Mouse (Mus musculus) embryonic facial prominence, embryonic 12.5 days (tissue): Measurements from ENCODE around the gene A930017K11Rik. TPM values are rescaled to one million over a fixed set of nuclear protein-coding genes. Genes with fewer than 3 reads are reported as not detected.

ENCODE experiments used
- ATAC-seq: fragments of 200-750 bp; cut with Nextera tagmentation; 2 replicates; pipeline ENCODE4 v1.8.0; 2017; ENCODE audit not compliant: insufficient number of reproducible peaks, insufficient read depth, low FRiP score, low TSS enrichment
- H3K27ac ChIP-seq: fragments of 300-500 bp; sonication (generic); 2 replicates; pipeline ENCODE4 v1.5.1; 2016; ENCODE audit warnings: mild to moderate bottlenecking
- H3K27me3 ChIP-seq: fragments of 300-500 bp; sonication (generic); 2 replicates; pipeline ENCODE4 v1.6.1; 2016; ENCODE audit warnings: mild to moderate bottlenecking, moderate library complexity
- H3K36me3 ChIP-seq: fragments of 300-500 bp; sonication (generic); 2 replicates; pipeline ENCODE4 v1.6.1; 2016; ENCODE audit warnings: mild to moderate bottlenecking
- H3K4me1 ChIP-seq: fragments of 300-500 bp; sonication (generic); 2 replicates; pipeline ENCODE4 v1.6.1; 2016
- H3K4me2 ChIP-seq: fragments of 300-500 bp; sonication (generic); replicated peaks from 2 replicates; pipeline ENCODE4 v1.6.1; 2016; ENCODE audit warnings: mild to moderate bottlenecking, moderate library complexity
- H3K4me3 ChIP-seq: fragments of 300-500 bp; sonication (generic); 2 replicates; pipeline ENCODE4 v1.5.1; 2016; ENCODE audit warnings: mild to moderate bottlenecking
- H3K9ac ChIP-seq: fragments of 300-500 bp; sonication (generic); 2 replicates; pipeline ENCODE4 v1.6.1; 2016; ENCODE audit warnings: mild to moderate bottlenecking, moderate library complexity
- H3K9me3 ChIP-seq: fragments of 300-500 bp; sonication (generic); 2 replicates; pipeline ENCODE4 v1.6.1; 2016; ENCODE audit warnings: mild to moderate bottlenecking, moderate library complexity
- WGBS: fragments of 180-500 bp; shearing (Covaris S2); methylation state at CpG from one replicate; pipeline ENCODE4 v1.1.7; 2016; 5-methylcytosine and 5-hydroxymethylcytosine counted together
- polyA plus RNA-seq: library from polyadenylated mRNA; unstranded; fragments of >200 nt; fragmentation: Nextera tagmentation; extraction: Ambion mirVana; gene quantifications from 2 replicates; pipeline ENCODE4 v1.2.1, GENCODE M21; 2016

A930017K11Rik gene
- polyA plus RNA-seq, 1 experiment from 2014 or later = 0.20 TPM

DNA sequence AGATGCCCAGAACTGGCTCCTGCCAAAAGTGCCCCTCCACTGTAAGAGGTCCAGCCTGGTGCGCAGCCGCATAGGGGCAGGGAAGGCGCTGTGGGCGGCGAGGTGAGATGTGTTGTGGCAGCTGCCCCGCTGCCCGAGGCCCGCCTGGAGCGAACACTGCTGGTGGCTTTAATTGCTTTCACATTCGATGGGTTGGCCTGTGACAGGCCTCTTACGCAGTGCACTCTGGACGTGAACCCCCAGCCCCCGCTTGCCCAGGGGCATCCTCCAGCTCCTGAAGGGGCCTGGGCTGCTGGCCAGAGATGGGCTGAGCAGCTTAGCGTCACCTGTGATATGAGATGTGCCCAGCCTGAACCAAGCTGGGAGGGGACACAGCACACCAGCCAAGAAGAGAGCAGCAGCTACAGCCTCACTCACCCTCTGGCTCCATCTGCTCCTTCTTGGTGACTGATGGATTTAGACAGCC is 5.3 kb upstream of the A930017K11Rik start:
- no peak overlapping the region for H3K9ac ChIP-seq
- H3K9me3 ChIP-seq = no peaks in the 10 kb centered on the region
- no peak overlapping the region for H3K4me2 ChIP-seq
- no peak overlapping the region for H3K4me3 ChIP-seq
- peaks cover 4% of the 10 kb centered on the region; the same call in 1 of the 2 replicates for H3K4me1 ChIP-seq
- peaks cover 43% of the 10 kb centered on the region for H3K36me3 ChIP-seq
- peaks cover 19% of the 10 kb centered on the region for H3K27me3 ChIP-seq
- no peak for ATAC-seq
- WGBS = 75% methylated on average over 14 of the region's 14 CpGs
- H3K27ac ChIP-seq = no peak overlapping the region

DNA sequence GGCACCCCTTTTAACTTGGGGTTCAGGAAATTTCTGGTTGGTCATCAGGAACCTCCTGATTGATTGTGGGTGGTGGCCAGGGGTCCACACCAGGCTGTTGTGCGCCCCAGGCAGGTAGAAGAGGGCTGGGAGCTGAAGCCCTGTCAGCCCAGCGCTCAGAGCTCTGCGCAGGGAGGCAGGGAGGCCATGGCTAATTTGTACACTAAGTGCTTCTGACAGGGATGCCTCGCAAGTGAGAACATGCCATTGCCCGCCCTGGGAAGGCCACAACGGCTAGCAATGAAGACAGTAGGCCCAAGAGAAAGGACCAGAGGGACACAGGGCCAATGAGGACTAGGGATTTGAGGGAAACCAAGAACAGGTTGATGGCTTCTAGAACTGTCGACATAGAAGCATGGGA is 4.3 kb upstream of the A930017K11Rik start:
- Histone ChIP-seq H3K4me1 (peaks cover 10% of the 10 kb centered on the region; the same call in 1 of the 2 replicates), H3K4me3 (no peak overlapping the region), H3K27me3 (peaks cover 29% of the 10 kb centered on the region), H3K9ac (no peak overlapping the region), H3K4me2 (no peak overlapping the region), H3K9me3 (no peaks in the 10 kb centered on the region), H3K36me3 (peaks cover 33% of the 10 kb centered on the region), H3K27ac (no peak overlapping the region)
- no peak for ATAC-seq
- WGBS = 72% methylated on average over 7 of the region's 7 CpGs

DNA sequence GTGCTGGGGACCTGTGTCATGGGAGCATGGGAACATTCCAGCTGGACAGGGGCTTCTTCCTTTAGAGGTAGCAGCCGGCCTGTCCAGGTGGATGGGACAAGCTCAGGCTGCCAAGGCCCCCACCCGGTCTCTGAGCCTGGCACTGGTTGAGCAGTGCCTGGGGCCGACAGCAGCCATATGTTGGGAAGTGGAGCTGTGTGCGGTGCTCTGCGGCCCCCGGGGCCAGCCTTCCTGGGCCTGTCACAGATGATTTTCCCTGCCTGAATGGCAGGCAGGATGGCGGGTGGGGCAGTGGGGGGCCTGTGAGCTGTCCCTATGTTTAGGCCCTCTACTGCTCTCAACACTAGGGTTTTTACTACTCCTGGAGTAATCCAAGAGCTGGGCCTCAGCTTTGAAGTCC is 3.8 kb upstream of the A930017K11Rik start:
- no peak for ATAC-seq
- H3K27me3 ChIP-seq = peaks cover 33% of the 10 kb centered on the region
- no peak overlapping the region for H3K4me3 ChIP-seq
- H3K9me3 ChIP-seq = no peaks in the 10 kb centered on the region
- peaks cover 14% of the 10 kb centered on the region; the same call in 1 of the 2 replicates for H3K4me1 ChIP-seq
- WGBS = 61% methylated on average over 7 of the region's 7 CpGs
- no peak overlapping the region for H3K4me2 ChIP-seq
- H3K9ac ChIP-seq = no peak overlapping the region
- H3K36me3 ChIP-seq = peaks cover 29% of the 10 kb centered on the region
- H3K27ac ChIP-seq = no peak overlapping the region

DNA sequence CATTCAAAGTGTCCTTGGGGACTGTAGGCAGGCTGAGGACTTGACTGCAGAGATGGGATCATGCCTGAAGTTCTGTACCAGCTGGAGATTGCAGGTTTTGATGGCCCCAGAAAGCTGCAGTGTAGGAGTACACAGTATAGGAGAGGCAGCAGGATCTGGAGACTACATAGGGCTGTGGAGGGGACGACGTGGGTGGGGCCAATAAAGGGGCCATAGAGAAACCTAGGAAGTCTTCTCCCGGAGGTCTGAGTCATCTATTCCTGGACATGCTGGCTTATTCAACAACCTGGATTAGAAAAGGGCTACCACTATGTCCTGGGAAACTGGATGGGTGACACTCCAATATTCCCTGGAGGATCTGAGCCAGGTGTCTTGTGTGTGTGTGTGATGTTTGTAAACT is 3.4 kb upstream of the A930017K11Rik start:
- H3K4me3 ChIP-seq = no peak overlapping the region
- H3K9ac ChIP-seq = no peak overlapping the region
- peaks cover 27% of the 10 kb centered on the region for H3K36me3 ChIP-seq
- no peak overlapping the region for H3K27ac ChIP-seq
- peaks cover 19% of the 10 kb centered on the region; the same call in 1 of the 2 replicates for H3K4me1 ChIP-seq
- H3K9me3 ChIP-seq = no peaks in the 10 kb centered on the region
- H3K4me2 ChIP-seq = no peak overlapping the region
- peaks cover 38% of the 10 kb centered on the region for H3K27me3 ChIP-seq
- ATAC-seq = no peak
- WGBS = 59% methylated on average over 3 of the region's 3 CpGs

DNA sequence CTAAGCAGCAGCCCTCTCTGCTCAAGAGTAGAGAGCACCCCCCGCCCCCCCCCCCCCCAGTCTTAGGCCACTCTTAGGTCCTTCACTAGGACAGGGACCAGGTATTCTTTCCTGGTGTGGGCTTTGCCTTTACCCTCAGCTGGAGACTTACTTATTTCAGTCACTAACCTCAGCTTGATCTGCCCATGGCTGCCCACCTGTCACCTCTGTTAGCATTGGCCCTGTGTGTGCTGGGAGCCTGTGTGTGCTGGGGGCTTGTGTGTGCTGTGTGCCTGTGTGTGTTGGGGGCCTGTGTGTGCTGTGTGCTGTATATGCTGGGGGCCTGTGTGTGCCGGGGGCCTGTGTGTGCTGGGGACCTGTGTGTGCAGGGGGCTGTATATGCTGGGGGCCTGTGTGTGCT is 2.3 kb upstream of the A930017K11Rik start:
- Histone ChIP-seq H3K9me3 (no peaks in the 10 kb centered on the region), H3K9ac (no peak overlapping the region), H3K27ac (no peak overlapping the region), H3K4me2 (no peak overlapping the region), H3K27me3 (peaks cover 49% of the 10 kb centered on the region), H3K36me3 (peaks cover 16% of the 10 kb centered on the region), H3K4me1 (peaks cover 19% of the 10 kb centered on the region; the same call in 1 of the 2 replicates), H3K4me3 (no peak overlapping the region)
- 92% methylated on average over 1 of the region's 2 CpGs for WGBS
- ATAC-seq = no peak

DNA sequence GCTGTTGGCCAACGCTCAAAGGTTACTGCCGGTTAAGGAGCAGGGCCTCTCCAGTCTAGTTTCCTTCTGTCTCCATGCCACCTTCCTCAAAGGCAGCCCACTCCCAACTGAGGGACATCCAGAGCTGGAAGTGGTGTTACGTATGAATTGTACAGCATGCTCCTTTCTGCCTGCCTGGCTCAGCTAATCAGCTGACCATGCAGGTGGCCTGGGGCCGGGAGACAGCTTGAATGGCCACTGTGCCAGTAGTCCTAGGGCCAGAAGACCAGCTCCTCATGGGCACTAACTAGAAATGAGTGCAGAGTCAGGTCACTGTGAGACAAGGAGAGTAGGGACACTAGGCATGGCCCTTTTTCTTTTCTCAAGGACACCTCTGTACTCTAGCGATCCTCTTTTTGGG is 796 bp upstream of the A930017K11Rik start:
- no peak overlapping the region for H3K4me3 ChIP-seq
- no peak for ATAC-seq
- 77% methylated on average over 5 of the region's 5 CpGs for WGBS
- H3K9me3 ChIP-seq = no peaks in the 10 kb centered on the region
- H3K27ac ChIP-seq = no peak overlapping the region
- peaks cover 7% of the 10 kb centered on the region; the same call in 1 of the 2 replicates for H3K36me3 ChIP-seq
- H3K27me3 ChIP-seq = peaks cover 50% of the 10 kb centered on the region
- H3K4me2 ChIP-seq = no peak overlapping the region
- H3K4me1 ChIP-seq = peaks cover 19% of the 10 kb centered on the region; the same call in 1 of the 2 replicates
- H3K9ac ChIP-seq = no peak overlapping the region

DNA sequence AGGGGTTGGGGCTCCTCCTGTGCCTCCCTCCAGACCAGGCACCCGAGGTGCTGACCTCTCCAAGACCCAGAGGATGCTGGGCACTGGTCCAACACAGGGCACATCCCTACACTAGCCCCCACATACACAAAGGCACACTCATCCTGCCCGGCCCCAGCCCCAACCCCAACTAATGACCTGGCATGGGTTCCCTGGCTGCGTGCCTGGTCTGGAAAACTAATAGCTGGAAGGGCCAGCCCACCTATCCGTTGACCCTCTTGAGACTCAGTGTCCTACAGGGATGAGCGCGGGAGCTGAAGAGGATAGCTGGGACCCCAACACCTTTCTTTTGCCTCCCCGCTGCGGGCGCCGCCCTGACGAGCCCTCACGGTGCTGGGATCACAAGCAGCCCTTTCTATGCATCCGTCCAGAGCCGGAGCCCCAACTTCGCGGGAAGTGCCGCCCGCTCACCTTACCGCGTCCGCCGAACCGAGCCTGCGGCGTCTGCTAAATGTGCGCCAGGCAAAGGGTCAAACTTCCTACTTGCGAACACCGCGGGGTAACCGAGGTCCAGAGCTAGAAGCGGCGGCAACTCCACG is 1.1 kb downstream of the A930017K11Rik start:
- peak overlapping the region; percentile 41; the same call in 1 of the 2 replicates for H3K9ac ChIP-seq
- under 1% methylated on average over 33 of the region's 33 CpGs for WGBS

DNA sequence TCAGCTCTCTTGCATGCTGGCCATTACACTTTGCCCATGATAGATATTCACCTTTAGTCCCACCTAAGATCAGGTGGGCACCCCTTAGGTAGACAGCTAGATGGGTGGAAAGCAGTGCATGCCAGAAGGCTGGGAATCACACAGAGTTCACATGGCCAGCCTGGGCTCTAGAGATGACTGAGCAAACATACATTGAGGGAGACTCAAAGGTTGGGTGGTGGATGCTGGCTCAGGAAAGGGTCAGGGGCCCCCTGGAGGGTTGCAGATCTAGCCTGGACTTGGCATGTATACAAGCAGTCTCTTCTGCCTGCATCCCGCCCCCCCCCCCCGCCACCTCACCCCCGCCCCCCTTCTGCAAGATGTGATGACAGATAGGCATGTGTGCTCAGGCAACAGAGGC is 1.7 kb downstream of the A930017K11Rik start:
- no peaks in the 10 kb centered on the region for H3K9me3 ChIP-seq
- H3K4me2 ChIP-seq = peak overlapping the region; percentile 66; the same call in 1 of the 2 replicates
- H3K36me3 ChIP-seq = no peaks in the 10 kb centered on the region
- H3K27ac ChIP-seq = no peak overlapping the region
- H3K27me3 ChIP-seq = peaks cover 50% of the 10 kb centered on the region
- no peak overlapping the region for H3K4me3 ChIP-seq
- H3K4me1 ChIP-seq = peaks cover 15% of the 10 kb centered on the region; the same call in 1 of the 2 replicates
- no peak for ATAC-seq
- WGBS = 25% methylated on average over 1 of the region's 3 CpGs
- H3K9ac ChIP-seq = no peak overlapping the region

More for the DNA sequence above, 1.1 kb downstream of the A930017K11Rik start:
- Histone ChIP-seq H3K27me3 (peaks cover 50% of the 10 kb centered on the region), H3K4me1 (peaks cover 15% of the 10 kb centered on the region; the same call in 1 of the 2 replicates), H3K4me2 (peak overlapping the region; percentile 66), H3K9me3 (no peaks in the 10 kb centered on the region), H3K4me3 (peak overlapping the region; percentile 39), H3K27ac (no peak overlapping the region), H3K36me3 (no peaks in the 10 kb centered on the region)
- ATAC-seq = no peak

DNA sequence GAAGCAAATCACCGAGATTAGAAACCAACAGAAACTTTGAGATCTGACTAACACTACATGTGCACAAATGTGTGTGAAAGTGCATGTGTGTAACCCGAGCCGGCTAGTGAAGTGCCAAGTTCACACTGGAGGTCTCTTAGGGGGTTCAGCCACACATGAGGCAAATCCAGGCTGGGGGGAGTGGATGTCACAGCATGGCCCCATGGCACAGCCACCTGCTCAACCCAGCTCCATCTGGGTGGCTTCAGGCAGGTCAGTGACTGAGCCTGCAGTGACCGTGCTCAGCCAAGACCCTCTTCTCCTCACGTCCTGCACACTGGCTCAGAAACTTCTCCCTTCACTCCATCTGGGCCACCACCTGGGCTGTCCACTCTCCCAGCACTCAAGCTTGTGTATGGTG is 2.4 kb downstream of the A930017K11Rik start:
- no peaks in the 10 kb centered on the region for H3K9me3 ChIP-seq
- 76% methylated on average over 5 of the region's 5 CpGs for WGBS
- peaks cover 50% of the 10 kb centered on the region for H3K27me3 ChIP-seq

DNA sequence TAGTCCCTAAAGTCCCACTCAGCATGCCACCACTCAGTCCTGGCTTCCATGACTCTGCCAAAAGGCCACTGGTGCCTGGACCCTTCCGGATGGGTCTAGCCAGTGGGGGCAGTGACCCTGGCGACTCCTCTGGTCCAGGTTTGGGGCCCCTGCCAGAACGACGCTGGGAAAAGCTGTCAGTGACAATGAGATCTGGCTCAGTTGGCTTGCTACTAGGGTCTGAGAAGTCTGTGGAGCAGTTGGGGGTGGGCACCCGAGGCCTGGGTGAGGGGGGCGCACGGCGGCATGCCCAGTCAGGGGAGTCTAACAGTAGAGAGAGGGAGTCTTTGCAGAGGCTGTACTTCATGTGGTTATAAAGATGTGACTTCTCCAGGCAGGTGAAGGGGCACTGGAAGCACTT is 4.3 kb downstream of the A930017K11Rik start:
- no peak overlapping the region for H3K9ac ChIP-seq
- H3K27ac ChIP-seq = no peak overlapping the region
- H3K9me3 ChIP-seq = no peaks in the 10 kb centered on the region
- no peak overlapping the region for H3K4me3 ChIP-seq
- 83% methylated on average over 8 of the region's 8 CpGs for WGBS
- no peaks in the 10 kb centered on the region for H3K36me3 ChIP-seq
- ATAC-seq = no peak
- H3K4me1 ChIP-seq = peaks cover 15% of the 10 kb centered on the region; the same call in 1 of the 2 replicates
- H3K4me2 ChIP-seq = no peak overlapping the region
- peaks cover 35% of the 10 kb centered on the region for H3K27me3 ChIP-seq

More for the DNA sequence above, 2.4 kb downstream of the A930017K11Rik start:
- Histone ChIP-seq H3K4me1 (peaks cover 15% of the 10 kb centered on the region; the same call in 1 of the 2 replicates), H3K36me3 (no peaks in the 10 kb centered on the region), H3K4me2 (no peak overlapping the region), H3K27ac (no peak overlapping the region), H3K4me3 (no peak overlapping the region), H3K9ac (no peak overlapping the region)
- ATAC-seq = no peak

DNA sequence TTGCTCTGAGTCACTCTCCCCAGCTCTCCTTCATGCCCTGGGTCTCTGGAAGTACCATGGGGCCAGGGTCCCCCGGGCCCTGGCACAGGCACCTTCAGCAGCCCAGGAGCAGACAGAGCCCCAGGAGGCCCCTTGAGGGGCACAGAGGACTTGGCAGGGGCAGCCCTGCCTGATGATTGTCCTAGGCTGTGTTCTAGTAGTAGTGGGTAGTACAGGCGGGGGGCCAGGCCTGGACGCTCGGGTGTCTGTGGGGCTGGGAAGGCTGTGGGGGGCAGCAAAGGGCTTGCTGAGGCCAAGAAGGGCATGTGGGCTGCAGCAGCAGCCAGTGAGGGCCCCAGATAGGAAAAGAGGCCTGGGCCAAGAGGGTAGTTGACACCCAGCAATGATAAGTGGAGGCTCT is 4.8 kb downstream of the A930017K11Rik start:
- no peak overlapping the region for H3K27ac ChIP-seq
- 87% methylated on average over 4 of the region's 4 CpGs for WGBS
- ATAC-seq = no peak
- no peak overlapping the region for H3K9ac ChIP-seq
- H3K4me1 ChIP-seq = peaks cover 15% of the 10 kb centered on the region; the same call in 1 of the 2 replicates
- no peaks in the 10 kb centered on the region for H3K9me3 ChIP-seq
- no peaks in the 10 kb centered on the region for H3K36me3 ChIP-seq
- peaks cover 31% of the 10 kb centered on the region for H3K27me3 ChIP-seq
- no peak overlapping the region for H3K4me2 ChIP-seq
- H3K4me3 ChIP-seq = no peak overlapping the region

DNA sequence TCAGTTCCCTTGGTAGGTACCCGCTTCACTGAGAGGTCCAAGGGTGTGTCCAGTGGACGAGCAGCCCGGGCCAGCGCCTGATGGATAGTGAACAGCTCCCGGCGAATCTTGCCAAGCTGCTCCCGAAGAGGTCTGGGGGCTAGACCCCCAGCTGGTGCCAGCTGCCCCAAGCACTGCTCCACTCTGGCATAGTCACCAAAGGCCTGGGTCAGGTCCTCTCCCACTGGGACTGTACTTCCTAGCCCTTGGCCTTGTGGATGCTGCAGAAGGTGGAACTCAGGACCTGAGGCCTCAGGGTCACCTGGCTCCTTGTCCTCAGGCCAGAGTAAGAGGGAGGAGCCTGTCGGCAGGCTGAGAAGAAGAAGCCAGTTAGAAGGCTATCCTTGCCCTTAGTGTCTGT is 5.5 kb downstream of the A930017K11Rik start:
- H3K9me3 ChIP-seq = no peaks in the 10 kb centered on the region
- peaks cover 24% of the 10 kb centered on the region for H3K27me3 ChIP-seq
- H3K9ac ChIP-seq = no peak overlapping the region
- 82% methylated on average over 8 of the region's 8 CpGs for WGBS
- no peak overlapping the region for H3K27ac ChIP-seq
- ATAC-seq = no peak
- H3K4me2 ChIP-seq = no peak overlapping the region
- H3K4me1 ChIP-seq = peaks cover 12% of the 10 kb centered on the region; the same call in 1 of the 2 replicates
- no peak overlapping the region for H3K4me3 ChIP-seq
- H3K36me3 ChIP-seq = no peaks in the 10 kb centered on the region
